Mouse (Mus musculus): Measurements from ENCODE around the gene Nhsl2.
"Not testable (repeated sequence)": the region's sequence is repeated elsewhere in the genome, so short reads cannot be mapped to it uniquely, and the experiment has no call there.

The Nhsl2 gene

GRCm38 (mm10) chrX:102081573-102082279 lies 232.5 kb downstream of the Nhsl2 start:
- DNase-seq (ENCODE audit: low read depth, low spot score): no peak

DNA sequence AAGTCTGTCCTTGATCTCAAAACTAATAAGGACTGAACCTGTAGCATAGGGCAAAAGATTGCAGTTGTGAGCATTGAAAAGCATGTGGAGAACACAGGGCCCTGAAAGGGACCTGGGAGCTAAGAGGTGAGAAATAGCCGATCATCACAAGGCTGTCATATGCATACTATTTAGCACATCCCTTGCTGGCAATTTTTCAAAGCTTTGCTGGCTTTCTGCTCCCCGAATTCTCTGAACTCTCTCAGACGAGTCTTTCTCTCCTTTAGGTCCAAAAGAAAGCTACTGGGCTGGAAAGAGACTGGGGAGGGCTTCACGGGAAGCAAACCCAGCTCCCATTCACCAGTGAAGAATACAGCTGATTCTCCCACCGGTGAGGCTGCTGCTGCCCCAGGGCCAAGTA lies 233.2 kb downstream of the Nhsl2 start:
- DNase-seq (ENCODE audit: low read depth, low spot score): no peak

GRCm38 (mm10) chrX:102085798-102086443 lies 236.7 kb downstream of the Nhsl2 start:
- DNase-seq (ENCODE audit: low read depth, low spot score): no peak

DNA sequence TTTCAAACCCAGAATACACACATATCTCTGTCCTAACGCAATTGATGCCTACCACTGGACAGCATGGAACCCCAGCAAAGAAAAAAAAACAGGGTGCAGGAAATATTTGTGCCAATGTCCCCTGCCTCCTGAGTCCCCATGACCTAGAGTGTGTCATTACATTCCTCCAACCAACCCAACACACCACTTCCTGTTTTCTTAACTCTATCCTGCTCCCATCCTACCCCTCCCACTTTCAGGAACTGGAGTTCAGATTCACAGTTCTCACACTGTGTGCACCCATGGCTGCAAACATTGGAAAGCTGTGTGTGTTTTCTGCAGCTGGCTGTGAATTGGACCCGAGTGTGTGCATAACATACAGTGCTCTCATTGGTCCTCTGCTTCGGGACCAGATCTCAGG lies 241.4 kb downstream of the Nhsl2 start:
- DNase-seq (ENCODE audit: low read depth, low spot score): no peak

DNA sequence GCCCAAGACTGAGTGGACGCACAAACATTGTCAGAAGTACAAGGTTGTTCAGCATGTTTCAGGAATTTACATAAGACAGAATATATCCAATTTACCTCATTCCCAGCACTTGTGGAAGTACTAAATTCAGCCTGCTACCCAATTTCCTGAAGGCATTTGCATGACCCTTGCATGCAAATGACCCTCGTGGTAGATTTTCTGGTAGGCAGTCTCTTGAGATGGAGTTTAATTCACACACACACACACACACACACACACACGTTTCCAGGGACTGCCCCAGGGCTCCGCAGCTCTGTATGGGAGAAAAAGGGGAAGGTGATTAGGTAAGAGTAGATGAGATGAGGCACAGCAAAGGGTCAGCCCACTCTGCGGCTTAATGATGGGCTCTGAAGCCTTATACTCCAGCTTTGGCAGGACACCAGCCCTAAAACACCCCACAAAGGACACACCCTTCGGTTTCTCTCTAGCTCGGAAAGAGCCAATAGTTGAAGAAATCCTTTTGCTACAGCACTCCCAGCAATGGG lies 245.3 kb downstream of the Nhsl2 start:
- DNase-seq (ENCODE audit: low read depth, low spot score): no peak

DNA sequence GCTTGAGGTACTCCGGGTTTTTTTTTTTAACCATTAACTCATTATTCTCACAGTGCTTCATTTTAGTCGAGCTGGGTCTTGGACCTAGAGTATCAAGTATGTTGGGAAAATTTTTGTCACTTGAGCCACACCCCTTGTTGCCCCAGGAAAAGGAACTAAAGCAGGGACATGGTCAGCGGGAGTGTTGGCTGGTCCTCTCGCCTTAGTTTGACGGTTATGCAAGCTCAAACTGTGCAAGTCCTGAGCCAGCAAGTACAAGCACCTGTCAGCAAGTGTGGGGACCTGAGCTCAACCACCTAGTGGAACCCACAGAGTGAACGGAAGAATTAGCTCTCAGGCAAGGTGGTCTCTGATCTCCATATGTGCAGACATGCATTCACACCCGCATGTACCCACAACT lies 252.7 kb downstream of the Nhsl2 start:
- DNase-seq (ENCODE audit: low read depth, low spot score): no peak

DNA sequence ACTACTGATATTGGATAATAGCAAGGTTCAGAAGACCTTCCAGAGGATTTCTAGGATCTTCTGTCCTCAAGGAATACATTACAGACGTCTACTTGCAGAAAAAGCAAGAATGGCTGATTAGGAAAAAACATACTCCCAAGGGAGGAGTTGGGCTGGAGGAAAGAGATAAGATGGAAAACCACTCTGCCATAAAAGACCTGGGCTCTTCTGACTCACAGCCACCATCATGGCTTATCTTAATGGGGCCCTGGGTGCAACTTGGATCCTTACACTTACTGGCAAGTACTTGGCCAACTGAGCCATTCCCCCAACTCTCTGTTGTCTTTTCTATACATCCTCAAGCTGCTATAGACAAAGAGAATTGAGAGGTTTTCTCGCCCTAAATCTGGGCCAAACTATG lies 254.6 kb downstream of the Nhsl2 start:
- not testable (repeated sequence) for DNase-seq (ENCODE audit: low read depth, low spot score)

GRCm38 (mm10) chrX:102109349-102109748 lies 260.2 kb downstream of the Nhsl2 start:
- not testable (repeated sequence) for DNase-seq (ENCODE audit: low read depth, low spot score)

GRCm38 (mm10) chrX:102115676-102116075 lies 266.5 kb downstream of the Nhsl2 start:
- no peak for DNase-seq (ENCODE audit: low read depth, low spot score)

- peak; percentile 97 for DNase-seq (ENCODE audit: low read depth, low spot score)
Measured at GRCm38 (mm10) chrX:102119042-102119864, 270.1 kb downstream of the Nhsl2 start, which contains the start of gene Pin4. Gene Pin4, plus strand, starts transcription at chrX:102119447.

DNA sequence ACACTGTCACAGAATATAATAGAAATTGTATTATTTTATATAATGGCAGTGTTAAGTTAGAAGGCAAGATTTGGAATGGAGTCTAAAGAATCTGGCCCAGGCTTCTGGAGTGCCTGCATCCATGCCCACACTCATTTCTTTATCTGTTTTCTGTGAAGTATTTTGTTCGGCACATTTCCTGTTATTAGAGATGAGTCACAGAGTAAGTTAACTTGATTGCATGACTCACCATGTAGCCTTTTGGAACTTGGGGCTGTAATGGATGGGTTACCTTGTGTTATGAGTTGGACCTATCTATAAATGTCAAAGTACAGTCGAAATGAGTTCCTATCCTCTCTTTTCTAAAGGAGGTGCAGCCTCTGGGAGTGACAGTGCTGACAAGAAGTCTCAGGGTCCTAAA lies 272.1 kb downstream of the Nhsl2 start:
- DNase-seq (ENCODE audit: low read depth, low spot score): no peak

- DNase-seq (ENCODE audit: low read depth, low spot score): no peak
Measured at GRCm38 (mm10) chrX:102141157-102141556, 292.0 kb downstream of the Nhsl2 start.
